Mouse (Mus musculus) gastrocnemius, adult 2 months (tissue): ENCODE data around the gene Gusb. TPM values are rescaled to one million over a fixed set of nuclear protein-coding genes. Genes with fewer than 3 reads are reported as not detected.
A peak's percentile ranks its signal among the peaks of the same experiment; 100 is the strongest.
"Not testable (repeated sequence)": the region's sequence is repeated elsewhere in the genome, so short reads cannot be mapped to it uniquely, and the experiment has no call there.

Experiments used
- DNase-seq: peaks from one replicate; pipeline ENCODE4 v3.0.0; 2022
- H3K27ac ChIP-seq: fragments of 200-600 bp; 2 replicates; pipeline ENCODE4 v1.8.1; 2022; ENCODE audit warnings: mild to moderate bottlenecking
- H3K4me3 ChIP-seq: fragments of 200-600 bp; 2 replicates; pipeline ENCODE4 v1.8.1; 2022; ENCODE audit warnings: mild to moderate bottlenecking, moderate library complexity
- CTCF ChIP-seq: fragments of 200-600 bp; IDR thresholded peaks from 2 replicates; pipeline ENCODE4 v1.8.1; 2022; ENCODE audit warnings: antibody characterized with exemption, mild to moderate bottlenecking, moderate library complexity
- intact Hi-C: fragments of 180-260 bp; cut with DNase I; formaldehyde crosslinking; loops from one replicate; pipeline ENCODE4 v1.15.1; 2025
- total RNA-seq, 2 experiments: library from RNA; stranded (reverse); gene quantifications; 2 replicates each; pipeline ENCODE4 v1.2.3; 2021

The Gusb gene
- total RNA-seq, 2 experiments from 2014 or later: 5.6 to 8.3 TPM

GRCm38 (mm10) chr5:130040797-130041196 is 37.9 kb upstream of the Gusb start:
- intact Hi-C loops: no loop called here
- TF ChIP-seq CTCF: no peak
- peak; percentile 11 for DNase-seq
- Histone ChIP-seq H3K4me3 (no peak overlapping the region), H3K27ac (no peak overlapping the region)

- no peak overlapping the region for H3K4me3 ChIP-seq
- intact Hi-C loops: loop anchor here (1.0 to 5.0 kb wide), 2 partner anchors 15 to 41 kb away; no protein-coding TSS in a partner anchor
- H3K27ac ChIP-seq: no peak overlapping the region
- peak; percentile 88 for TF ChIP-seq CTCF
- DNase-seq: peak; percentile 80
These were observed 35.1 kb upstream of the Gusb start for GRCm38 (mm10) chr5:130037752-130038455.

- not testable (repeated sequence) for H3K4me3 ChIP-seq, H3K27ac ChIP-seq, DNase-seq
- intact Hi-C loops: loop anchor here (5.0 kb wide), 1 partner anchor 39 kb away; no protein-coding TSS in a partner anchor
- peak; percentile 34; the same call in 1 of the 2 replicates for TF ChIP-seq CTCF
These were observed 33.5 kb upstream of the Gusb start for GRCm38 (mm10) chr5:130036300-130036699.

GRCm38 (mm10) chr5:130033869-130034268 is 31.0 kb upstream of the Gusb start:
- intact Hi-C loops: no loop called here
- TF ChIP-seq CTCF: no peak
- DNase-seq: no peak

GRCm38 (mm10) chr5:130031410-130032390 is 28.9 kb upstream of the Gusb start:
- TF ChIP-seq CTCF: no peak
- Histone ChIP-seq H3K4me3 (no peak overlapping the region), H3K27ac (no peak overlapping the region)
- DNase-seq: no peak
- intact Hi-C loops: no loop called here

More at GRCm38 (mm10) chr5:130033869-130034268, 31.0 kb upstream of the Gusb start:
- Histone ChIP-seq H3K4me3 (no peak overlapping the region), H3K27ac (no peak overlapping the region)

GRCm38 (mm10) chr5:130029142-130029897 is 26.5 kb upstream of the Gusb start, which contains the start of the genes Asl and Crcp:
Gene Asl, minus strand, starts transcription at chr5:130029247.
Gene Crcp, plus strand, starts transcription at chr5:130029290.
- Histone ChIP-seq H3K4me3 (peak within 1 kb of the TSS; percentile 81), H3K27ac (peak within 1 kb of the TSS; percentile 89)
- DNase-seq: peak; percentile 89
- no peak for TF ChIP-seq CTCF
- intact Hi-C loops: no loop called here

- Histone ChIP-seq H3K4me3 (no peak overlapping the region), H3K27ac (no peak overlapping the region)
- no peak for DNase-seq
- TF ChIP-seq CTCF: no peak
- intact Hi-C loops: no loop called here
These were observed 24.8 kb upstream of the Gusb start for GRCm38 (mm10) chr5:130027696-130028095.

GRCm38 (mm10) chr5:130027134-130027533 is 24.3 kb upstream of the Gusb start:
- TF ChIP-seq CTCF: no peak
- H3K4me3 ChIP-seq: no peak overlapping the region
- no peak overlapping the region for H3K27ac ChIP-seq
- DNase-seq: no peak
- intact Hi-C loops: no loop called here

GRCm38 (mm10) chr5:130023767-130024539 is 21.1 kb upstream of the Gusb start:
- intact Hi-C loops: loop anchor here (1.0 to 5.0 kb wide), 3 partner anchors 14 to 139 kb away; no protein-coding TSS in a partner anchor
- Histone ChIP-seq H3K27ac (peak overlapping the region; percentile 88), H3K4me3 (peak overlapping the region; percentile 76)
- peak; percentile 88 for DNase-seq
- peak; percentile 90 for TF ChIP-seq CTCF

GRCm38 (mm10) chr5:130023067-130023766 is 20.4 kb upstream of the Gusb start:
- intact Hi-C loops: loop anchor here (1.0 to 5.0 kb wide), 2 partner anchors 15 to 114 kb away; no protein-coding TSS in a partner anchor
- DNase-seq: no peak
- TF ChIP-seq CTCF: no peak
- Histone ChIP-seq H3K4me3 (peak overlapping the region; percentile 76), H3K27ac (peak overlapping the region; percentile 88)

- intact Hi-C loops: loop anchor here (5.0 kb wide), 1 partner anchor 115 kb away; no protein-coding TSS in a partner anchor
- no peak for TF ChIP-seq CTCF
- no peak overlapping the region for H3K27ac ChIP-seq
- no peak overlapping the region for H3K4me3 ChIP-seq
- DNase-seq: no peak
These were observed 19.5 kb upstream of the Gusb start for GRCm38 (mm10) chr5:130022366-130022765.
